Mouse (Mus musculus): ENCODE data around the gene Usf2. TPM values are rescaled to one million over a fixed set of nuclear protein-coding genes. Genes with fewer than 3 reads are reported as not detected.
A peak's percentile ranks its signal among the peaks of the same experiment; 100 is the strongest.

The Usf2 gene
- 100 to 1,000 TPM in 1 of 2 experiments, 10 to 100 TPM in 1; 98.7 to 109 TPM for total RNA-seq (2021)

DNA sequence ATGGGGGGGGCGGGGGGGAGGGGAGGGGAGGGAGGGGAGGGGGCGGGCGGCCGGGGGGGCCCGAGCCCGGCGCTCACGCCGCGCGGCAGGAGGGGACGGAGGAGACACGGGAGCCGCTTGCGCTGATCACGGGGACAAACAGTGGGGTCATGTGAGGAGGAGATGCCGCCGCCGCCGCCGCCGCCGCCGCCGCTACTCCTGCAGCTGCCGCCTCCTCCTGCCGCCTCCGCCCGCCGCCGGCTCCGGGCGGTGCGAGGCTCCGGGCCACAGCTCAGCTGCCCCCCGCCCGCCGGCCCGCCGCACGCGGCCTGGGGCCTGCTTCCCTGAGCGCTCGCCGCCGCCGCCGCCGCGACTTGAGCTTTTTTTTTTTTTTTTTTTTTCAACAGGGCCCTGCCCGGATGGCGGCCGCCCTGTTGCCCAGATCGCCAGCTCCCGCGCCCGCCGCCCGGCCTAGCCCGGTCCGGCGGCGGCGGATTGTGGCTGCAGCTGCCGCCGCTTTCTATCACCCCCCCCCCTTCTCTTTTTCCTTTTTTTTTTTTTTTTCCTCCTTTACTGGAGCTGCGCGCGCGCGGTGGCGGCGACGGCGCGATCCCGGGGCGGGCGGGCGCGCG is at the start of gene Usf2:
Gene Usf2 (minus strand): TSS at position 48 of the 611 bp plus-strand sequence.
- intact Hi-C loops (cut with DNase I): loop anchor here (5.0 kb wide), 2 partner anchors 85 to 290 kb away; no protein-coding TSS in a partner anchor
- DNase-seq: peak; percentile 84

DNA sequence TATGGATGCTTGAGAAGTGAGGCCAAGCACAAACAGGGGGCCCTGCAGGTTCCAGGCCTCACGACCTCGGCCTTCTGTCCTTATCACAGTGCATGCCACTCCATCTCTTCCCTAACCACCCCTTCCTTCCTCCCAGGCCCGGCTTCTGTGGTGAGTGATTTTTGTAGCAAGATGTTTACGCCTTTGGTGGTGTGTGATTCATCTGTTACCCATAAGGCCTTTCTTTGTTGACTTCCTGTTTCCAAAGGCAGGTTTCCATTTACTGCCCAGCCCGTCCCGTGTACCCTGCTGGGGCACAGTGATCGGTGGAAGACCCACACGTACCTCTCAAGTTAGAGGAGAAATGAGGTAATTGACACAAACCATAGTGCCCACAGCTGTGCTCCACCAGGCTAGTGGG is 46.0 kb upstream of the Usf2 start:
- intact Hi-C loops (cut with DNase I): loop anchor here (5.0 kb wide), 1 partner anchor 40 kb away; the partner anchor contains the start of gene Fxyd5
- peak; percentile 33 for DNase-seq

DNA sequence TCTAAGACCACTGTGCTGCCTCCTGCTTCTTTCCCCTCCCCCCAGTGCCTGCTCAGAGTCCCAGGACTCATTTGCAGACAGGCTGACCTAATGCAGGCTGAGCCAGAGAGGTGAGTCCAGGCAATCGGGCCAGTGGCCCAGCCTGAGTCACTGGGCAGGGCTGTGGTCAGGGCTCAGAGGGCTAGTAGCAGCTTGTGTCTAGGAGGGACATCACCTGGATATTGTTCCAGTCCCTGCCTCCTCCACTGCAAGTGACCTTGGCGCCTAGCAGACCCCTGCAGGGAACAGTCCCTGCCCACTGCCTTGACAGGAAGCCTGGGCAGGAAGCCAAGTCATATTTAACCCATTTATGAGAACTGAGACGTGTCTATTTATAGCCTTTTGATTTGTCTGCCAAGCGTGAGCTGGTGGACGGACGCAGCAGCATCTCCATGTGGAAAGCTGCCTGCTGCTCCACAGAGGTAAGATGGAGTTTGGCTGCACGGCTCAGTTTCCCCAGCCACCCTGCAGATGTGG is 44.0 kb upstream of the Usf2 start:
- intact Hi-C loops (cut with DNase I): loop anchor here (1.0 to 5.0 kb wide), 2 partner anchors 40 to 42 kb away; partner anchors contain the start of gene Fxyd5
- DNase-seq: peak; percentile 90 to 91

DNA sequence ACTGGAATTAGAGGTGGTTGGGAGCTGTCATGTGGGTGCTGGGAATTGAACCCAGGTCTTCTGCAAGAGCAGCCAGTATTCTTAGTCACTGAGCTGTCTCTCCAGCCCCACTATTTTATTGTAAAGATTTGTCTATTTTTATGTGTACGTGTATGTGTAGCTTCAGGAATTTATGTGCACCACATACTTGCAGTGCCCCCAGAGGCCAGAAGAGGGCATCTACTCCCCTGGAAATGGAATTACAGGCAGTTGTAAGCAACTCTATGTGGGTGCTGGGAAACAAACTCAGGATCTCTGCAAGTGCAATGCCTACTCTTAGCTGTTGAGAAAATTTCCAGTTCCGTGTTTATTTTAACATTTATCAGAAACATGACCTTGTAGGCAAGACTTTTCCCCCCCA is 39.9 kb upstream of the Usf2 start:
- intact Hi-C loops (cut with DNase I): no loop called here

DNA sequence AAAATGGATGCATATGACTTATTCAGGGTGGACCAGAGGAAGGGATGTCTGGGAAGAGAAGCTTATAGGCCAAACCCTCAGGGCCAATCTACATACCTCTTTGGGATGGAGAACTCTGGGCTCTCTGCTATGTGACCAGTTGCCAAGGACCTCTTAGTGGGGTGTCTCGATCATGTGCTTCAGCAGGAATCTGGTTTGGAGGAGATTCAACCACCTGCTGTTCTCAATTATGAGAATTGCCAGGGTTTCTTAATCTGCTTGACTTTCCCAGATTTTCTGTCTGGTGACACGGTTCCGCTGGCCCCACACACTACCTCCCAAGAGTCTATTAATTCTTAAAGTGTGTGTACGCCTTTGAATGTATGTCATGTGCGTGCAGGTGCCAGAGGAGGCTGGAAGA is 37.4 kb upstream of the Usf2 start:
- intact Hi-C loops (cut with DNase I): no loop called here
- DNase-seq: no peak

More for the DNA sequence above, 39.9 kb upstream of the Usf2 start:
- no peak for DNase-seq

DNA sequence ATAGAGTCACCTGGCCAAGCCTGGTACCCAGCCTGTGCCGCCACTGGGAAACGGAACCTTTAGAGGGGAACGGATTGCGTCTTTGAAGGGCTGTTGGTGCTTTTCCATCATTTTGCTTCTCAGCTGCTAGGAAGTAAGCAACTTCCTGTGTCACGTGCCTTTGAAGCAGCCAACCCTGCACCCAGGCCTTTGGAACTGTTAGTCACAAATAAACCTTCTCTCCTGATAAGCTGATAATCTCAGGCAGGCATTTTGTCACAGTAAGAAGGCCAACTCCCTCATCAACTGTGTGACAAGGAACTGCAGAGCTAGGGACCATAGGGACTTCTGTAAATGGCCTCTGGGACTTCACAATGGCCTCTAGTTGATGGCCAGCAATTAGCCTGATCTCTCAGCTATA is 35.5 kb upstream of the Usf2 start:
- DNase-seq: no peak
- intact Hi-C loops (cut with DNase I): no loop called here

DNA sequence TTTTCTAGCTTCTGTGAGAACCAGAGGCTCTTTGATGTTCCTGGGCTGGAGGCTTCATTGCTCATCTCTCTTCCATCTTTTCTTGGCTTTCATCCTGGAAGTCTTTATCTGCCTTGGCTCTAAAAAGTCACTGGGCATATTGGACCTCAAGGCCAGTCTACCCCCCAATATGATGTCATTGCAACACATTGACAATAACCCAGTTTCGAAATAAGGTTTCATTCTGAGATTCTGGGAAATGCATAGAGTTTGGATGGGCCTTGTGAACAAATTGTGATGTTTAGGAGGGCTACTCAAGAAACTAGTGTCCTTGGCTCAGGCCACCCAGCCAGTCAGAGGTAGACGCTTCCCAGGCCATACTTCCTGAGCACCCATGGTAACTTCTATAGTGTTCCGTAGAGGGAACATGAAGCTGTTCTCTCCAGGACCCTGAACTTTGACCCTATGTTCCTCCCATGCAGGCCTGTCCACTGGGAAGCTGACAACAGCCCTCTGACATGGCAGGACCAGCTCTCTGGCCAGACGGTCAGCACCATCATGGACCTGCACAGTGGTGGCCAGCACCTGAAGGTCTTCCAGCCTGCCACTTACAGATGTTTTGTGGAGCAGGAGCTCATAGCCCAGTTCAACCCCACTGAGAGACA is 32.0 kb upstream of the Usf2 start:
- intact Hi-C loops (cut with DNase I): no loop called here
- no peak for DNase-seq

DNA sequence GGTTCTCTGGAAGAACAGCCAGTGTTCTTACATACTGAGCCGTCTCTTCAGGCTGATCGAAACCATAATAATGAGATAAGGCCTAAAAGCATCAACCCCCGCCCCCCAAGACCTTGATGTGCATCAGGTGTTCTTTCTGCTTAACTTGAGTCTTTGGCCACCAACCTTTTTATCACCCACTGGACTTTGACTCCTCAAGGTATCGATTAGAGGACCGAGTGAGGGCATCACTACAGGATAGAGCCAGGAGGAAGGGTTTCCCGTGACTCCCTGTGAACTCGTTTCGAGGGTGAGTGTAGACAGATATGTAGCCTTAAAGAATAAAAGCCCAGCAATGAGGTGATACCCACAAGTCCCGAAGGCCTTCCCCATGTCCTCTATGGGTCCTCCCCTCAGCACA is 28.8 kb upstream of the Usf2 start:
- intact Hi-C loops (cut with DNase I): no loop called here
- no peak for DNase-seq

DNA sequence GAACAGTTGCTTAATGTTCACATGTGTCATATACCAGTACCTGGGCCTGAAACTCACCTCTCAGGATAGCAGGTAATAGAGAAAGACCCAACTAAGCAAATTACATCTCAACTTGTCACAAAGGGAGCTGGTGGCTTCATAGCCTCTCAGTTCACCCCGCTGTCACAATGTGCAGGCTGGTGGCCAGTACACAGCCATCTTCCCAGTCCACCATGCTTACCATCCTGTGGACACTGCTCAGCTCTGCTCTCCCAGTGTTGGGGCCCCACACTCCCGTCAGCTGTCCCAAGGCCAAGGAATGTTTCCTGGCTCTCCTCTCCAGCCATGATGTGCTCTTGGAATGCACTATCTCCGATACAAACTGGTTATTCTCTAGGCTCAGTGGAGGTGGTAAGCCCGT is 25.1 kb upstream of the Usf2 start:
- no peak for DNase-seq

DNA sequence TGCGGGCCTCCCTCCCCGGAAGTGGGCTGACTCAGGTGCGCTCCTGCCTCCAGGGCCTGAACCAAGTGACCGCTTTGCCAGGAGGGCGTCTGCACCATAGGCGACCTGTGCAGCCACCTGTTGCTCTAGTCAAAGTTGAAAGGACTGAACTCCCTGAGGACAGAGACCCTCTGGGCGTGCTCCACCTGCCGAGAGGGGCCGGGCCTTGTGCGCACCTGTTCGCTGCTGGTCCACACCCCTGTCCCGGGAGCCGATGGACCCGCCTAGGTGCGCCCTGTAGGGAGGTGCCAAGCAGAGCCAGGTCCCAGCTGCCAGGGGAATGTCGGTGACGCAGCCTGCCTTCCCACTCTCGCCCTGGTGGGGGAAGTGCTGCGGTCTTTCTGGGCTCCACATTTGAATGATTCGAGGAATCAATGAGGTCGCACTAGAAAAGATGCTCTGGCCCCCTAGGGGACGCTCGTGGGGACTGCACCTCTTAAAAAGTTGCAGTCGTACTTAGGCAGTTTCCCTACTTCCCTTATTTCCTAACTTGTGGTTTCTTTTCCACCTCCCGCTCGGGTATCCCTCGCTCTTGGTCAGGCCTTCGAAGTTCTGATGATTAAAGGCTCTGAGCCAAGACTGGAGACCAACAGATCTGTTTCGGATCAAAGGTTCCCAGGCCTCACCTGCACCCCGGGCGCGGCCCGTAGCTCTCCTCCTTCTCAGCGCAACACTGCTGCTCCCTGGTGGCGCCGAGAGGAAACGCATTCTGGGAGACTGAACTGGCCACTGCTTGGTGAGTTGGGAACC is 17.1 kb upstream of the Usf2 start, which contains the start of gene Fam187b:
Gene Fam187b (plus strand): TSS at position 290 of the 789 bp plus-strand sequence.
- intact Hi-C loops (cut with DNase I): loop anchor here (1.0 kb wide), 1 partner anchor 100 kb away; no protein-coding TSS in a partner anchor
- peak; percentile 91 to 94 for DNase-seq

More for the DNA sequence above, 25.1 kb upstream of the Usf2 start:
- intact Hi-C loops (cut with DNase I): no loop called here

DNA sequence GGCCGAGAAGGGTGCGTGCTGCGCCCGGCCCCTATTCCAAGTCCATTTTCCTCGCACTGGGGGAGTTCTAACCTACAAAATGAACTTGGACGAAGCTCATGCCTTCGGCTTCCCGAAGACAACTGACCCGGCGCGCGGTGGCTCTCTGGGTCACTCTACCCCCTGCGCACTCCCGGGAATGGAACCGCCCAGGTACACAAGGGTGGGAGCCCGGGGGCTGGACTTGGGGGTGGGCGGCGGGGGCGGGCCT is 16.6 kb upstream of the Usf2 start, which contains the start of gene Lsr:
Gene Lsr (minus strand): TSS at position 214 of the 250 bp plus-strand sequence.
- intact Hi-C loops (cut with DNase I): loop anchor here (1.0 kb wide), 1 partner anchor 100 kb away; no protein-coding TSS in a partner anchor
- DNase-seq: no peak

DNA sequence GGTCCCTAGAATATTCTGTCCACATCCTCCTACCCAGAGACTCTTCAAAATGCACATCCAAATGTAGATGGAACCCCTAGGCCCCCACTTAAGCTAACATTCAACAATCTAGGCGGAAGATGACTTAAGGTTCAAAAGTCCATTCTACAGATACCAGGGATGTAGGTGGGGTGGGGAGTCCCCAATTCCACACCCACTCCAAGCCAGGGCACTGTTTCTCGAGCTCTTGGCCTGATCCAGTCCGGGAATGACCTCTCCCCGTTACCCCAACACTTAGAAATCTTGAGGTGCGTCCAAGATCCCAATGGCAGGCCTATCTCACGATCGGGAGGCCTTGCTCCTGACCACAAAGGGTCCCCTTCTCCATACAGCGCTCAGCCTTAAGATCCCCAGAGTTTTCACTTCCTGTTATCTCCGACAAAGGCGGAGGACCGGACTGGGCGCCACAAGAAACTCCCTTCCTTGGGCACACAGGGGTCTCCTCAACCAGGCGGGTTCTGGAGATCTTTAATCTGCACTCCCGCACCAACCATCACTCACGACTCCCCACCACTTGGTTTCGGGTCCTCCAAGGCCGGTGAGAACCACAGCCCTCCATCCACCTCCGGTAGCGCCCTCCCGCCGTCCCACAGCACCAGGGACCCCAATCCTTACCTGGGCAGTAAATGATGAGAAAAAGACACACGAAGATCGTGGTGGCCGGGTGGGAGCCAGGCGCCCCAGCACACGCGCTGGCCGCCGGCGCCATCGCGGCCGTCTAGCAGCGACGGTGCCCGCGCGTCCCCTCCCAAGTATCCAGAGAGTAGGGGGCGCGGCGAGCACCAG is 16.0 kb upstream of the Usf2 start:
- DNase-seq: no peak
- intact Hi-C loops (cut with DNase I): loop anchor here (1.0 kb wide), 1 partner anchor 99 kb away; no protein-coding TSS in a partner anchor

DNA sequence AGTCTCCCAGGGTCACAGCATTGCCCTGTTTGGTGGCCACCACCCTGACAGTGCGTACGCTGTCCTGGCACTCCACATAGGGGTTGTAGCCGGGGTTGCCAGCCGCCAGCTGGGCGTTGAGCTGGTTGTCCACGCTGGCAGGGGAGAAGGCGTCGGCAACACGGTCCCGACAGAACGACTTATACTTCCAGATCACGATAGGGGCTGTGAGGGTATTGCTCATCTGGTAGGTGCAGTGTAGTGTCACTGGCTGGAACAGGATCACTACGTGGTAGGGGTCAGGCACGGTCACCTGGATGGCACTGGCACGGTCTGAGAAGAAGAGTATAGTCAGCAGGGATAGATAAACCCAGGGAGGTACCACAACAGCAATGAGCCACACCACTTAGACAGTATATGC is 15.3 kb upstream of the Usf2 start:
- intact Hi-C loops (cut with DNase I): no loop called here
- no peak for DNase-seq

DNA sequence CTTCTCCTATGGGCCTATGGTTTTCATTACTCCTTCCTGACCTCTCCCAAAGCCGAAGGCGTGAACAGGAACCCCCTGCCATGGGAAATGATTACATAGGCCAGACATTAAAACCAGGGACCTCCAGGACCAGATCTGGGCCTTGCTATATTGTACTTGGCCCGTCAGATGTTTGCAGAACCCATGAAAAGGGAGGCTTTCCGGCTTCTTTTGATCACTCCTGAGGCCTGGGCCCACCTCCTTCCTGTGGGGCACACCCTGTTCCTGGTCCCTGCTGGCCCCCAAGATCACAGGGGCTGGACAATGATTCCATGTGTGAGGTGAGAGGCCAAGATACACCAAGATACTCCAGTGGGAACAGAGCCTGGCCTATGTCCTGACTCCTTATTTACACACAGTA is 12.6 kb upstream of the Usf2 start:
- intact Hi-C loops (cut with DNase I): loop anchor here (10.0 kb wide), 1 partner anchor 374 kb away; the partner anchor contains the start of gene Zbtb32
- DNase-seq: no peak

DNA sequence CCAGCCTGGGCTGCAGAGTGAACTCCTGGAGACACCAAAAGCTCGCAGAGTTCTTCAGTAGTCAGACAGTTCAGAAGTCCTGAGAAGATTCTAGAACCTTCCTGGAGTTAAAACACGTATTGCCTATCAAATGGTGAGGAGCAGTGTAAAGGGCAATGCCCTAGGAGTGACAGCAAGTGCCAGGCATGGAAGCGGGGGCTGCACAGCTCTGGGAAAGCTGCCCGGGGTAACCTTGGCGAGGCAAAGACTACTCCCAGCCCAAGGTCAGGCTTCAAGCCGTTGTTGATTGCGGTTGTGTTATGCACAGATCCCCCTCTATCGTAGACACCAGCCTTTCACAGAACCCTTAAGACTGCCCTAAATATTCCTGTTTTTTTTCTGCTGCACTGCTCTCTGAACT is 12.0 kb upstream of the Usf2 start:
- no peak for DNase-seq
- intact Hi-C loops (cut with DNase I): loop anchor here (10.0 kb wide), 1 partner anchor 374 kb away; the partner anchor contains the start of gene Zbtb32

DNA sequence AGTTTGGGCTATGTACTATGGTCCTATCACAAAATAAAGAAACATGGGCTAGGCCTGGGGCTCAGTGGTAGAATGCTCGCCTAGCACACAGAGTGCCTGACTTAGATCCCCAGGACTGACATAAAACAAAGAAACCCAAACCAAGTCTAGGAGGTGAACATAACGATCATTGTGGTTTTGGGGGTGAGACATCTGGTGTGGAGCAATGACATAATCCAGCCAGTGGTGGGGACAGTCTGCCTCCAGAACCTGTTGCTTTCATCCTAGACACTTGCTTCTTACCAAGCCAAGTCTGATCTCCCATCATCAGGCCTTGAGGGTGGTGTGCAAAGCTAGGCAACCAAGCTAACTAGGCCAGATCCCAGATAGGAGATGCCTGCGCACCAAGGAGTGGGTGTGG is 10.1 kb upstream of the Usf2 start:
- intact Hi-C loops (cut with DNase I): loop anchor here (10.0 kb wide), 1 partner anchor 372 kb away; the partner anchor contains the start of gene Zbtb32
- no peak for DNase-seq

DNA sequence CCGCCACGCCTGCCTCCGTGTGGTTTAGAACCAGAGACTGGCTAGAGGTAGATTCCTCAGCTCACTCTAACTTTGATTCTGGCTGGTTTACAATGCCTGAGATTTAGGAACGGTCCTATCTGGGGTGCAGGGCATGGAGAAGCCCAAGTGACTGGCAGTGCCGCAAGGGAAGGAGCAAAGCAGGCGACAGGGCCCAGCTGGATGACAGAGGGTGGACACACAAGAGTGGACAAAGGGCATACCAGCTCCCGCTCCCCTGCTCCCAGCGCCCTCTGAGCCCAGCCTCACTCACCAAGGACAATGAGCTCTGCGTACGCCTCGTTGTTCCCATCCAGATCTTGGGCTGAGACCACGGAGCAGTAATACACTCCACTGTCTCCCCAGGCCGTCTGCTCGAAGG is 9.1 kb upstream of the Usf2 start:
- no peak for DNase-seq
- intact Hi-C loops (cut with DNase I): loop anchor here (10.0 kb wide), 1 partner anchor 371 kb away; the partner anchor contains the start of gene Zbtb32

DNA sequence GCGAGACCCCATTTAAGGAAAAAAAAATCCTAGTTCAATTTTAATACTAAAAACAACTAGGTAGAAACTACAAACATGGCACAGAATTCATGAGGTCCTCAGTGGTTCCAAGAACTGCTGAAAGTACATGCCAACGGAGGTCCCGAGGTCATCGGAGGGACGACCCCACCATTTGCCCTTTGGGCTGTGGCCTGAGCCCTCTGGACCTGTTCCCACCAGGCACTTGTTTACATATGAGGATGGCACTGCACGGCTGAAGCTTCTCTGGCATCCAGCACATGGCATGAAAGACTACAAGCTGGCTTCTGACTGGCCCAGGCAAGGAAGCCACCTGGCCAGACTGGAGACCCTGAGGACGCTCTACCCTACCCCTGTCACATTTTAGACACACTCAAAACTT is 7.8 kb upstream of the Usf2 start:
- no peak for DNase-seq
- intact Hi-C loops (cut with DNase I): loop anchor here (10.0 kb wide), 1 partner anchor 370 kb away; the partner anchor contains the start of gene Zbtb32

DNA sequence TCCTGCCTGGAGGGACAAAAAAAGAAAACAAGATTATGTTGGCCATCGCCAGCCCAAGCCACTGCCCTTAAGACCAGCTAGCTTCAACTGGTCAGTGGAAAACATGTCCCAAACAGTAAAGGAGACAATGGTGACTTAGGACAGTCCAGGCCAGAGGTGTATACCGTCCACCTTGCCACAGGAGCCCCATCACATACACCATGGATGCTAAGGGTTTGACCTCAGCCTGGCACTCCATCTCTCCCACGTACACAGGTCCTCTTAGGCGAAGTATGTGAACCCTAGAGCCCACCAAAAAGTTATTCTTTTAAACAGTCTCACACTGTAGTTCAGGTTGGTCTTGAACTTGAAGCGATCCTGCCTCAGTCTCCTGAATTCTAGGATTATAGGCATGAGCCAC is 6.3 kb upstream of the Usf2 start:
- intact Hi-C loops (cut with DNase I): loop anchor here (10.0 kb wide), 1 partner anchor 368 kb away; the partner anchor contains the start of gene Zbtb32
- no peak for DNase-seq
